Mouse (Mus musculus): ENCODE measurements around the gene Rhobtb3.

The Rhobtb3 gene

GRCm38 (mm10) chr13:75943189-75944043 lies at the start of gene Rhobtb3:
TSS of gene Rhobtb3 (minus strand) at chr13:75943925.
- DNase-seq (ENCODE audit: low spot score) = peak; percentile 90

GRCm38 (mm10) chr13:75992169-75993028 lies 48.7 kb upstream of the Rhobtb3 start:
- peak; percentile 33 for DNase-seq (ENCODE audit: low spot score)

- peak; percentile 52 for DNase-seq (ENCODE audit: low spot score)
Observed at GRCm38 (mm10) chr13:75988096-75988495, 44.4 kb upstream of the Rhobtb3 start.

GRCm38 (mm10) chr13:75981901-75982300 lies 38.2 kb upstream of the Rhobtb3 start:
- DNase-seq (ENCODE audit: low spot score) = no peak

- DNase-seq (ENCODE audit: low spot score) = no peak
Observed at GRCm38 (mm10) chr13:75976649-75977048, 32.9 kb upstream of the Rhobtb3 start.

GRCm38 (mm10) chr13:75976218-75976617 lies 32.5 kb upstream of the Rhobtb3 start:
- no peak for DNase-seq (ENCODE audit: low spot score)

GRCm38 (mm10) chr13:75975629-75976028 lies 31.9 kb upstream of the Rhobtb3 start:
- no peak for DNase-seq (ENCODE audit: low spot score)

- no peak for DNase-seq (ENCODE audit: low spot score)
Observed at GRCm38 (mm10) chr13:75974481-75974880, 30.8 kb upstream of the Rhobtb3 start.

- DNase-seq (ENCODE audit: low spot score) = no peak
Observed at GRCm38 (mm10) chr13:75966850-75967249, 23.1 kb upstream of the Rhobtb3 start, which contains the start of gene Spata9. TSS of gene Spata9 (plus strand) at chr13:75967150.

- no peak for DNase-seq (ENCODE audit: low spot score)
Observed at GRCm38 (mm10) chr13:75955357-75955992, 11.8 kb upstream of the Rhobtb3 start.

GRCm38 (mm10) chr13:75950295-75950694 lies 6.6 kb upstream of the Rhobtb3 start:
- no peak for DNase-seq (ENCODE audit: low spot score)

GRCm38 (mm10) chr13:75944044-75944820 lies 507 bp upstream of the Rhobtb3 start:
- DNase-seq (ENCODE audit: low spot score) = peak; percentile 29

GRCm38 (mm10) chr13:75942731-75943130 lies 994 bp downstream of the Rhobtb3 start:
- peak; percentile 44 for DNase-seq (ENCODE audit: low spot score)

- DNase-seq (ENCODE audit: low spot score) = no peak
Observed at GRCm38 (mm10) chr13:75941518-75942295, 2.0 kb downstream of the Rhobtb3 start.

GRCm38 (mm10) chr13:75940791-75941517 lies 2.8 kb downstream of the Rhobtb3 start:
- no peak for DNase-seq (ENCODE audit: low spot score)

- no peak for DNase-seq (ENCODE audit: low spot score)
Observed at GRCm38 (mm10) chr13:75938866-75939265, 4.9 kb downstream of the Rhobtb3 start.

- DNase-seq (ENCODE audit: low spot score) = no peak
Observed at GRCm38 (mm10) chr13:75933287-75933686, 10.4 kb downstream of the Rhobtb3 start.

GRCm38 (mm10) chr13:75931073-75931472 lies 12.7 kb downstream of the Rhobtb3 start:
- peak; percentile 70 for DNase-seq (ENCODE audit: low spot score)

GRCm38 (mm10) chr13:75930660-75931059 lies 13.1 kb downstream of the Rhobtb3 start:
- no peak for DNase-seq (ENCODE audit: low spot score)

- DNase-seq (ENCODE audit: low spot score) = no peak
Observed at GRCm38 (mm10) chr13:75930023-75930422, 13.7 kb downstream of the Rhobtb3 start.

Measured in retina, embryonic 14.5 days (tissue).